Mouse (Mus musculus): ENCODE measurements around the gene Stxbp6. TPM values are rescaled to one million over a fixed set of nuclear protein-coding genes. Genes with fewer than 3 reads are reported as not detected.

Stxbp6 gene
- polyA plus RNA-seq, 1 experiment from 2014 or later, result 21.4 TPM

DNA sequence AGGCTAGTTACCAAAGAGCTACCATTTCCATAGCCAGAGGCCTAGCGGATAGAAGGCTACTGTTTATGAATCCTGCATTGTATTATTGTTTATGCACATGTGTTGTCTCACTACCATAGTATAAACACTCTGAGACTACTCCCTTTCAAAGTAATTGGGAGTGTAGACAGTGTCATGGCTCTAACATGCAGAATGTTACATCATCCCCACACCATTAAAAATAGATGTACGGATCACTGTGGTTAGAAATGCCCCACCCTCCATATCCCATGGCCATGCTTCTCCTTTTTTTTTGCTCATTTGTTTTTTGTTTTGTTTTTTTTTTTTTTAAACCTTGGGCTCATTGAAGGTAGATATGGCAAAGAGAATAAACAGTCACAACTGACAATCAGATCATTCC, 154.9 kb downstream of the Stxbp6 start:
- H3K27ac ChIP-seq, result no peak overlapping the region
- no peaks in the 10 kb centered on the region for H3K9me3 ChIP-seq (ENCODE audit: control insufficient read depth, low read length)
- no peak overlapping the region for H3K4me2 ChIP-seq (replicated peaks)
- H3K27me3 ChIP-seq (ENCODE audit: control insufficient read depth, insufficient read depth, low read length), result no peaks in the 10 kb centered on the region
- H3K36me3 ChIP-seq (replicated peaks; ENCODE audit: control insufficient read depth, insufficient read depth), result no peaks in the 10 kb centered on the region
- H3K4me1 ChIP-seq (replicated peaks; ENCODE audit: control insufficient read depth, insufficient read depth, low read length), result no peaks in the 10 kb centered on the region
- no peak overlapping the region for H3K9ac ChIP-seq
- DNase-seq (ENCODE audit: low spot score) (no peak), ATAC-seq (ENCODE audit: low FRiP score) (no peak)
- H3K4me3 ChIP-seq (replicated peaks; ENCODE audit: low read length), result no peak overlapping the region
- 98% methylated on average over 2 of the region's 2 CpGs for WGBS

DNA sequence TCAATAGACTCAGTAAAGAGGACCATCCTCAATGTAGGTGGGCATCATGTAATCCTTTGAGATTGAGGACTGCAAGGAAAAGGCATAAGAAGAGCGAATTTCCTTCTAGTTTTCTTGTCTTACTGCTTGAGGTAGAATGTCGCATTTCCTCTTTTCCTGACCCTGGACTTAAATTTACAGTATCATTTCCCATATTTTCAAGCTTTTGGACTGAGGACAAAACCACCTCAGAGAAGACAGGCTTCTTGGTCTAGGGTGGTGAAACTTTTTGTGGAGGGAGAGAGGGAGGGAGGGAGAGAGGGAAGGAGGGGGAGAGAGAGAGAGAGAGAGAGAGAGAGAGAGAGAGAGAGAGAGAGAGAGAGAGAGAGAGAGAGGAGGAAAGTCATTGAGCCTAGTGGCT, 155.6 kb downstream of the Stxbp6 start:
- no peak overlapping the region for H3K9ac ChIP-seq
- no peaks in the 10 kb centered on the region for H3K9me3 ChIP-seq (ENCODE audit: control insufficient read depth, low read length)
- H3K4me3 ChIP-seq (replicated peaks; ENCODE audit: low read length), result no peak overlapping the region
- no peaks in the 10 kb centered on the region for H3K27me3 ChIP-seq (ENCODE audit: control insufficient read depth, insufficient read depth, low read length)
- H3K4me2 ChIP-seq (replicated peaks), result no peak overlapping the region
- no peaks in the 10 kb centered on the region for H3K36me3 ChIP-seq (replicated peaks; ENCODE audit: control insufficient read depth, insufficient read depth)
- no peaks in the 10 kb centered on the region for H3K4me1 ChIP-seq (replicated peaks; ENCODE audit: control insufficient read depth, insufficient read depth, low read length)
- DNase-seq (ENCODE audit: low spot score), result no peak
- 95% methylated on average over 2 of the region's 2 CpGs for WGBS
- no peak overlapping the region for H3K27ac ChIP-seq
- ATAC-seq (ENCODE audit: low FRiP score), result no peak

DNA sequence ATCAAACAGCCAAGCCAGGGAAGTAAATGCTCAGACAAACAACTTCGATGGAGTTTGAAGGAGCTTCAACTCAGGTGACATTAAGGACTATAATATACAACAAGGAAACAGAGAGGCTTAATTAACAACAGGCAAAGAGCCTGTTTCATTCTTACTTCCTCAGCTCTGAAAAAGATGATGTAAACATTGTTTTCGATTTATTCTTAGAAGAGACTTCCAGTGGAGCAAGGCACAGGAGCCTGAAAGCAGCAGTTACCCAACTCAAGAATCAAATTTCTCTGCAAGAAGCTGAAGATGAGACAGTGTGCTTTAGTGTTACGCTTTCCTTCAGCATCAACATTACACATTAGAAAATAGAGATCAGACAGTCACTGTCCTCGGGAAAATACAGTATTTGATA, 160.7 kb downstream of the Stxbp6 start:
- WGBS, result 85% methylated on average over 4 of the region's 4 CpGs
- Histone ChIP-seq H3K9me3 (ENCODE audit: control insufficient read depth, low read length) (no peaks in the 10 kb centered on the region), H3K9ac (no peak overlapping the region), H3K27ac (no peak overlapping the region), H3K4me3 (replicated peaks; ENCODE audit: low read length) (no peak overlapping the region), H3K4me2 (replicated peaks) (no peak overlapping the region), H3K27me3 (ENCODE audit: control insufficient read depth, insufficient read depth, low read length) (no peaks in the 10 kb centered on the region), H3K36me3 (replicated peaks; ENCODE audit: control insufficient read depth, insufficient read depth) (no peaks in the 10 kb centered on the region), H3K4me1 (replicated peaks; ENCODE audit: control insufficient read depth, insufficient read depth, low read length) (no peaks in the 10 kb centered on the region)
- no peak for DNase-seq (ENCODE audit: low spot score)
- ATAC-seq (ENCODE audit: low FRiP score), result no peak

DNA sequence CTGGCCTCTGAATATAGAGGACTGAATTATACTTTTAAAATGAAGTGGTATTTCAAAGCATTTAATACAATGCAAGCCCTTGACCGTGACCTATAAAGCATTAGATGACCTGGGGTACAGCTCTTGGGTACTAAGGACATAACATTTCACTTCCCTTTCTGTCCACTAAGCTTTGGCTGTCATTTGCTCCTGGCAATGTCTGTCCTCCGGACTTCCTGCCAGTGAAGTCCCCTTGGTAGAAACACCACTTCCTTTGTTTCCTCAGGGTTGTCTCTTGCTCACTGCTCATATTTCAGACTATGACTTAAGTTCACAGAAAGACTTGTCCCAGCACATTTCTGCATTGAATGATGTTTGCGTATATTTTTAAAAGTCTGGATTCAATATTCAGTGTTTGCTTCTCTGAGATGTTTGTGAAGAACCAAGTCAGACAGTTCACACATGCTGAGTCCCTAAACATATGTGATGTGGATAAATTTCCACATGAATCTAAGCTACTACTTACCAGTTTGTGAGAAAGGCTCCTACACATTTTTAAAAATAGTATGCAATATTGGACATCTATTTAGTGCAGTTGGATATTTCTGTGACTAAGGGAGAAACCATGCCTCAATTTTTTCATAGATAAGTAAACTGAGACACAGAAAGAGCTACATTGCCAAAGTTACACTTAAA, 166.3 kb downstream of the Stxbp6 start:
- H3K36me3 ChIP-seq (replicated peaks; ENCODE audit: control insufficient read depth, insufficient read depth), result no peaks in the 10 kb centered on the region
- 86% methylated on average over 3 of the region's 3 CpGs for WGBS
- no peaks in the 10 kb centered on the region for H3K27me3 ChIP-seq (ENCODE audit: control insufficient read depth, insufficient read depth, low read length)
- ATAC-seq (ENCODE audit: low FRiP score), result no peak
- H3K27ac ChIP-seq, result no peak overlapping the region
- H3K4me2 ChIP-seq (replicated peaks), result no peak overlapping the region
- no peaks in the 10 kb centered on the region; the same call in 1 of the 2 replicates for H3K4me1 ChIP-seq (replicated peaks; ENCODE audit: control insufficient read depth, insufficient read depth, low read length)
- no peak for DNase-seq (ENCODE audit: low spot score)
- no peaks in the 10 kb centered on the region for H3K9me3 ChIP-seq (ENCODE audit: control insufficient read depth, low read length)
- H3K9ac ChIP-seq, result no peak overlapping the region
- H3K4me3 ChIP-seq (replicated peaks; ENCODE audit: low read length), result no peak overlapping the region

DNA sequence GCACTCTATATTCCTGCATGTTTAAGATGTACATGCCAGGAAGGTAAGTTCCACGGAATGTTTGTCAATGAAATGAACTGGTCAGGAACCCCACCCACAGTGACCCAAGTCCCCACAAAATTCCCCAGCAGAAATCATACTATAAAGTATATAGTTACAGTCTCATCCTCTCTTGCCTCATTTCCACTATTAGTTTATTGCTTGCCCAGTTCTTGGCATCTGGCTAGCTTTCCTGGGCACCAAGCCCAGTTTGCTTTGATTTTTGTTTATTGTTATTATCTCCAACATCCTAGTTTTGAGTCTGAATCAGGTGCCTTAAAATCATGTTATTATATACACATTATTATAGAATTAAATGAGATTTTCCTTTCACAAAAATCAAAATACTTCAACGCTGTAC, 168.5 kb downstream of the Stxbp6 start:
- no peak overlapping the region for H3K27ac ChIP-seq
- no peaks in the 10 kb centered on the region; the same call in 1 of the 2 replicates for H3K4me1 ChIP-seq (replicated peaks; ENCODE audit: control insufficient read depth, insufficient read depth, low read length)
- H3K9ac ChIP-seq, result no peak overlapping the region
- H3K9me3 ChIP-seq (ENCODE audit: control insufficient read depth, low read length), result no peaks in the 10 kb centered on the region
- DNase-seq (ENCODE audit: low spot score), result no peak
- H3K27me3 ChIP-seq (ENCODE audit: control insufficient read depth, insufficient read depth, low read length), result no peaks in the 10 kb centered on the region
- H3K4me3 ChIP-seq (replicated peaks; ENCODE audit: low read length), result no peak overlapping the region
- 93% methylated on average over 2 of the region's 2 CpGs for WGBS
- no peak for ATAC-seq (ENCODE audit: low FRiP score)
- no peak overlapping the region for H3K4me2 ChIP-seq (replicated peaks)
- no peaks in the 10 kb centered on the region for H3K36me3 ChIP-seq (replicated peaks; ENCODE audit: control insufficient read depth, insufficient read depth)

DNA sequence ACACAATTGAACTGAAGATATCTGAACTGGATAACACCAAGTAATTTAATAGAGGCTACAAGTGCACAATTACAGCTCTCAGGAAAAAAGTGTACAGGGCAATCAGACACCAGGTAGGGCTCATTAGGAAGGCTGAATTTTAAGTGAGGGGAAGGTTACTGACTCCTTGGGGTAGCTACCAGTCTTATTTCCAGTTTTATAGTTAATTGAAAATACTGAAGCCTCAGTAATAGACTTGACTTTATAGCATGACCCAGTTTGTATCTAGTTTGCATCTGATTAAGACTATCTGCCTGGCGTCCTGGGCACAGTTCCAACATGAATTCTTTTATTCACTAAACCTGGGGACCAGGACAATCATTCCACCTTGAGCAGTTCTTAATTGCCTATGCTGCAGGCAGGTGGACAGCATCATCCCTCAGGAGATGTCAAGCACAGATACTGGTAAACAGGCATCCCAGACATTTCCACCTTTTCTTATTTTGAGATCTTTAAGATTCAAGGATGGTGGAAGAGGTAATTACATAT, 171.2 kb downstream of the Stxbp6 start:
- no peak overlapping the region for H3K9ac ChIP-seq
- H3K4me1 ChIP-seq (replicated peaks; ENCODE audit: control insufficient read depth, insufficient read depth, low read length), result no peaks in the 10 kb centered on the region; the same call in 1 of the 2 replicates
- ATAC-seq (ENCODE audit: low FRiP score) (peak; percentile 46; the same call in 1 of the 2 replicates), DNase-seq (ENCODE audit: low spot score) (no peak)
- H3K4me3 ChIP-seq (replicated peaks; ENCODE audit: low read length), result no peak overlapping the region
- H3K27me3 ChIP-seq (ENCODE audit: control insufficient read depth, insufficient read depth, low read length), result no peaks in the 10 kb centered on the region
- no peaks in the 10 kb centered on the region for H3K36me3 ChIP-seq (replicated peaks; ENCODE audit: control insufficient read depth, insufficient read depth)
- H3K9me3 ChIP-seq (ENCODE audit: control insufficient read depth, low read length), result no peaks in the 10 kb centered on the region
- WGBS, result 41% methylated on average over 1 of the region's 1 CpGs
- H3K4me2 ChIP-seq (replicated peaks), result no peak overlapping the region
- H3K27ac ChIP-seq, result 0 out of 2 replicates have a peak overlapping the region, but pooled peaks have one; percentile 32

DNA sequence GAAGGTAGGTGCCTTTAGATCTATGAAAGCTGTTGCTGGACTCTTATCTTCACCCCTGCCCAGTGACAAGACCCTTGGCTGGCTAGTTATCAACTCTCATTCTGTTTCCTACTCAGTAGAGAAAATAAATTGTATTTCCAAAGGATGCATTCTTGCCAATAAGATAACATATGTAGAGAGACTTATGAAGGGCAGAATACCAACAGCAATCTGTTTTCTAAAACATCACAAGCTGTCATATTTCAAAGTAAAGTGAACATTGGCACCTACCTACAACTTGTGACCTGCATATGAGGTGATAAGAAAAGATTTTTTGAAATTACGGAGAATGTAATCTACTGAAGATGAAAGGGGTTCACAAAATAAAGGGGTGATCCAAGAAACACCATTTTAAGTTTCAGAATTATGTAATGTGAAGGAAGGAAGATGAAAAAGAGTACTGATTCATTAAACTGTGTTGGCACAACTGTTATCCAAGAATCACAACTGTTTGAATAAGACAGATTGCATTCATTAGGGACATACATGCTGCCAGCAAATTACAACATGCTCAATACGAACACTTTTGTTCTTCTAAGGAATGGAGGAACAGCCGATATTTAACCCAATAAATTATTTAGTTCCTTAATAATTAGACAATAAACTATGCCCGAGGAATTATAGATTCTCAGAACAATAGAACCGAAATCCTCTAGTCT, 175.2 kb downstream of the Stxbp6 start:
- ATAC-seq (ENCODE audit: low FRiP score), result no peak
- no peak overlapping the region for H3K4me3 ChIP-seq (replicated peaks; ENCODE audit: low read length)
- H3K9ac ChIP-seq, result no peak overlapping the region
- no peak overlapping the region for H3K27ac ChIP-seq
- H3K36me3 ChIP-seq (replicated peaks; ENCODE audit: control insufficient read depth, insufficient read depth), result no peaks in the 10 kb centered on the region
- H3K4me2 ChIP-seq (replicated peaks), result no peak overlapping the region
- no peaks in the 10 kb centered on the region for H3K9me3 ChIP-seq (ENCODE audit: control insufficient read depth, low read length)
- no peaks in the 10 kb centered on the region; the same call in 1 of the 2 replicates for H3K4me1 ChIP-seq (replicated peaks; ENCODE audit: control insufficient read depth, insufficient read depth, low read length)
- no peak for DNase-seq (ENCODE audit: low spot score)
- 89% methylated on average over 5 of the region's 5 CpGs for WGBS
- no peaks in the 10 kb centered on the region for H3K27me3 ChIP-seq (ENCODE audit: control insufficient read depth, insufficient read depth, low read length)

DNA sequence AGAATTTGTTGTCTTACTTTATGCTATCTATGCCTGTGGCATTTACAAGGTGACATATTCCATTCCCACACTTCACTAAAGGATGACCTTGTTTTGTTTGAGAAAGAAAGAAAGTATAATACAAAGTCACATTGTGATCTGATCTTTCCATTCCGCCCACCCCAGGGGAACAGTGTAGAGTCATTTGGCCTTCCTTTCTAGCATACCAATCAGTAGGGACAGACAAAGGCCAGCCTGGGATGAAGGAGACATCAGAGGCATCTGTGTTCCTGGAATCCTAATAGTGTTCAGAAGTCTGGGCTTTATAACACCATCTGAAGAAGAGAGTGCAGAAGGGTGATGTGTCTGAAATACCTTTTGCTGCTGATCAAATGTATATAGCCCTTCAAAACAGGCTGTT, 178.0 kb downstream of the Stxbp6 start:
- Histone ChIP-seq H3K9me3 (ENCODE audit: control insufficient read depth, low read length) (no peaks in the 10 kb centered on the region), H3K36me3 (replicated peaks; ENCODE audit: control insufficient read depth, insufficient read depth) (no peaks in the 10 kb centered on the region), H3K27me3 (ENCODE audit: control insufficient read depth, insufficient read depth, low read length) (no peaks in the 10 kb centered on the region), H3K4me1 (replicated peaks; ENCODE audit: control insufficient read depth, insufficient read depth, low read length) (no peaks in the 10 kb centered on the region), H3K9ac (no peak overlapping the region), H3K4me2 (replicated peaks) (no peak overlapping the region), H3K4me3 (replicated peaks; ENCODE audit: low read length) (no peak overlapping the region), H3K27ac (no peak overlapping the region)
- 70% methylated on average over 1 of the region's 1 CpGs for WGBS
- DNase-seq (ENCODE audit: low spot score) (no peak), ATAC-seq (ENCODE audit: low FRiP score) (no peak)

DNA sequence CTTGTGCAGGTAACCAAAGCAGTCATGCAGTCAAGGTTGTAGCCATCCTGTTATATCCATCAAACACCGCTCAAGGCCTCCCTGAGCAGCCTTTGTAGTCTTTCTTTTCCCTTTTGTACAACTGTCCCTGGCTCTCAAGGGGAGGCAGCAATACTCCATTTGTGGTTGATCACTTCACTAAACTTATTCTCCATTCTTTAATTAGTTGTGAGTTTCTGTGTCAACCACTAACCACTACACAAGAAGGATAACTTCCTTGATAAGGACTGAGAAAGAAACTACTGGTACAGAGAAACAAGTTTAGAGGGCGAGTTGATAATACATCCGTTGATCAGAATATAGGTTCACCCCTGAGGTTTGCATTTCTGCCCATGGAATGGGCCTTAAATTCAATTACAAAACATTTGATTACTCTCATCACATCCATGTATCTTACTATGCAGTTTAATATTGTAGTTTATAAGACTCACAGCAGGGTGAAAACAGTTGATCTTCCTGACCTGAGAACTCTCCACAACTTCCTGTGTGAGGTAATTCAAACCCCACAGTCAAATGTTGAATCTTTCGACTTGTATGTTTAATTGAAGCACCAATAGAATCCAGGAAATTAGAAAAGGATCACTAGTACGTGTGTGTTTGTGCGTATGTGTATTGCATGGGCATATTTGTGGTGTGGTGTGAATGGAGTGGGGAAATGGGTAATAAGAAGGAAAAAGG, 184.7 kb downstream of the Stxbp6 start:
- no peak overlapping the region for H3K4me3 ChIP-seq (replicated peaks; ENCODE audit: low read length)
- no peaks in the 10 kb centered on the region for H3K27me3 ChIP-seq (ENCODE audit: control insufficient read depth, insufficient read depth, low read length)
- no peaks in the 10 kb centered on the region for H3K36me3 ChIP-seq (replicated peaks; ENCODE audit: control insufficient read depth, insufficient read depth)
- 93% methylated on average over 6 of the region's 6 CpGs for WGBS
- H3K4me1 ChIP-seq (replicated peaks; ENCODE audit: control insufficient read depth, insufficient read depth, low read length), result no peaks in the 10 kb centered on the region
- H3K9me3 ChIP-seq (ENCODE audit: control insufficient read depth, low read length), result no peaks in the 10 kb centered on the region
- no peak overlapping the region for H3K27ac ChIP-seq
- ATAC-seq (ENCODE audit: low FRiP score) (no peak), DNase-seq (ENCODE audit: low spot score) (no peak)
- H3K9ac ChIP-seq, result no peak overlapping the region
- H3K4me2 ChIP-seq (replicated peaks), result no peak overlapping the region

Measured in hindbrain, embryonic 14.5 days (tissue).